Mouse (Mus musculus) thymus, adult 2 months (tissue): Measurements from ENCODE around the gene Eid2. TPM values are rescaled to one million over a fixed set of nuclear protein-coding genes. Genes with fewer than 3 reads are reported as not detected.
A peak's percentile ranks its signal among the peaks of the same experiment; 100 is the strongest.
"Not testable (repeated sequence)": the region's sequence is repeated elsewhere in the genome, so short reads cannot be mapped to it uniquely, and the experiment has no call there.

Source experiments
- DNase-seq: peaks from one replicate; pipeline ENCODE4 v3.0.0; 2021
- H3K27ac ChIP-seq: fragments of 200-500 bp; 2 replicates; pipeline ENCODE4 v1.5.1; 2012; ENCODE audit warnings: low read length, control low read depth; ENCODE audit not compliant: control insufficient read depth, insufficient read depth
- H3K27me3 ChIP-seq: fragments of 200-500 bp; 2 replicates; pipeline ENCODE4 v1.6.1; 2012; ENCODE audit warnings: mild to moderate bottlenecking, low read length, moderate library complexity, mixed read lengths; ENCODE audit not compliant: control insufficient read depth, insufficient read depth
- H3K36me3 ChIP-seq: fragments of 200-500 bp; 2 replicates; pipeline ENCODE4 v1.6.1; 2012; ENCODE audit warnings: mild to moderate bottlenecking, low read length, moderate library complexity; ENCODE audit not compliant: control insufficient read depth, insufficient read depth
- H3K4me1 ChIP-seq: fragments of 200-500 bp; replicated peaks from 2 replicates; pipeline ENCODE4 v1.6.1; 2012; ENCODE audit warnings: low read length; ENCODE audit not compliant: control insufficient read depth, insufficient read depth
- H3K4me3 ChIP-seq: fragments of 200-500 bp; 2 replicates; pipeline ENCODE4 v1.5.1; 2012; ENCODE audit warnings: mild to moderate bottlenecking, low read length, control low read depth, moderate library complexity; ENCODE audit not compliant: control insufficient read depth, insufficient read depth
- CTCF ChIP-seq: fragments of 200-500 bp; IDR thresholded peaks from 2 replicates; pipeline ENCODE4 v1.5.1; 2012; ENCODE audit warnings: mild to moderate bottlenecking, control low read depth, low read length, moderate library complexity, borderline replicate concordance; ENCODE audit not compliant: control insufficient read depth, poor library complexity, insufficient read depth; ENCODE audit errors: extremely low read depth
- POLR2A ChIP-seq: fragments of 200-500 bp; IDR thresholded peaks from 2 replicates; pipeline ENCODE4 v1.6.1; 2012; ENCODE audit warnings: mild to moderate bottlenecking, low read length, control low read depth, moderate library complexity; ENCODE audit not compliant: control insufficient read depth, poor library complexity, insufficient read depth; ENCODE audit errors: extremely low read depth
- WGBS: fragments of 180-500 bp; shearing (Covaris S2); methylation state at CpG from one replicate; pipeline ENCODE4 v1.1.7; 2018; 5-methylcytosine and 5-hydroxymethylcytosine counted together
- polyA plus RNA-seq: library from polyadenylated mRNA; depleted of rRNA; stranded (reverse); fragments of >200 nt; gene quantifications from 2 replicates; pipeline ENCODE4 v1.2.3, GENCODE M21; 2012; rRNA removed

Gene Eid2
- 4.6 and 5.8 TPM in 2 replicates for polyA plus RNA-seq

DNA sequence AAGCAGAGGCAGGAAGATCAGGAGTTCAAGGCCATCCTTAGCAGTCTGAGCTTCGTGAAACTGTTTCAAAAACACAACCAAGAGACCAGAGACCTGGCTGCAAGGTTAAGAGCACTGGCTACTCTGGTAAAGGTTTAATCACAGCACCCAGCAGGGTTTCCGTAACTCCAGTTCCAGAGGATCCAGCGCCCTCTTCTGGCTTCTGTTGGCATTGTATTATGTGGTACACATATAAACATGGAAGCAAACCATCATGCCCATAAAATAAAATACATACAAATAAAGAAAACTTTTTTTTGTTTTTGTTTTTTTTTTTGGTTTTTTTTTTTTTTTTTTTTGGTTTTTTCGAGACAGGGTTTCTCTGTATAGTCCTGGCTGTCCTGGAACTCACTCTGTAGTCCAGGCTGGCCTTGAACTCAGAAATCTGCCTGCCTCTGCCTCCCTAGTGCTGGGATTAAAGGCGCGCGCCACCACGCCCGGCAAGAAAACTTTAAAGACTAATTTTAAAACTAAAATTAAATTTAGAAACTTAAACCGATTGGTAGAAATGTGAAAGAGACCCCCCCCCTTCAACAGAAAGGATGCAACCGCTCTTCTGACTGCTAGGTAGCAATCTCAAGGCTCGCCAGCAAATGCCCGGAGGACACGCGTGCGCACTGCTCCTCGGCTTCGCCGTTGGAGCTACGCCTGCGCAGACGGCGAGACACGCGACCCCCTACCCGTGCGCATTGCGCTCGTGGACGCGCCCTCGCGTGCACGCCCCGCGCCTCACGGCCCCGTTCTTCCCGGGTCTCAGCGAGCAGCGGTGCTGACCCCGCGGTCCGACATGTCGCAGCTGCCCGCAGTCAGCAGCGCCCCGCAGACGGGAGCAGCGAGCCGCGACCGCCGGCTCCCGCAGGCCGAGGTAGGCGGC, at the start of gene Eid2:
Eid2 (plus strand) TSS at position 753 of the 913 bp plus-strand sequence.
- H3K4me1 ChIP-seq: peaks cover 4% of the 10 kb centered on the region; the same call in 1 of the 2 replicates
- peak; percentile 69 for DNase-seq
- no peak within 1 kb of the TSS for H3K27ac ChIP-seq
- peak within 1 kb of the TSS; percentile 46 for H3K4me3 ChIP-seq
- no peaks in the 10 kb centered on the region for H3K36me3 ChIP-seq
- TF ChIP-seq CTCF (no peak), POLR2A (no peak)
- 9% methylated on average over 57 of the region's 57 CpGs for WGBS
- no peaks in the 10 kb centered on the region for H3K27me3 ChIP-seq

DNA sequence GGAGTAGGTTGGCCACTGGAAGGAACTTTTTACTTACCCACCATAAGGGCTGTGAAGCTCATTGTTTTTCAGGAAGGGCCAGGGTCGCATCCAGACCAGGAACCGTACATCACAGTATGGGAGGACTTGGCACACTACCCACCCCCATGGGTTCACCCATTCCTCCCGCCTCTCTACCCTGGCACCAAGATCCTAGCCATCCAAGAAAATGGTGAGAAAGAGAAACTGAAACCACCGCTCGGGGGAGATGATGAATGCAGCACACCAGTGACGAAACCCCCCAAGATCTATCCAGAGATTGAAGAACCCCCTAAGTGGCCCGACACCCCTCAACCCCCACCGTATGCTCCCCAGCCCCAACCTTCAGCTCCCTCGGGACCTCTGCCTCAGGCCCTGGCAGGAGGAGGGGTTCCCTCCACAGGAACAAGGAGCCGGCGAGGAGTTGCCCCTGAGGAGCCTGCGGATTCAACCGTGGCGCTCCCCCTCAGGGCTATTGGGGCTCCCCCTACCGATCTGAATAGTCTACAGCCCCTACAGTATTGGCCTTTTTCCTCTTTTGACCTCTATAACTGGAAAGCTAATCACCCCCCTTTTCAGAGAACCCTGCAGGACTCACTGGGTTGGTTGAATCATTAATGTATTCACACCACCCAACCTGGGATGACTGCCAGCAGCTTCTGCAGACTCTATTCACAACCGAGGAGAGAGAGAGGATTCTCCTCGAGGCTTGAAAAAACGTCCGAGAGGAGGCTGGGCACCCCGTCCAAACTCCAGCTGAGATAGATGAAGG, 48.5 kb upstream of the Eid2 start:
- H3K36me3 ChIP-seq, H3K4me1 ChIP-seq, H3K27ac ChIP-seq, DNase-seq, H3K4me3 ChIP-seq, H3K27me3 ChIP-seq: not testable (repeated sequence)
- WGBS: 89% methylated on average over 20 of the region's 20 CpGs

DNA sequence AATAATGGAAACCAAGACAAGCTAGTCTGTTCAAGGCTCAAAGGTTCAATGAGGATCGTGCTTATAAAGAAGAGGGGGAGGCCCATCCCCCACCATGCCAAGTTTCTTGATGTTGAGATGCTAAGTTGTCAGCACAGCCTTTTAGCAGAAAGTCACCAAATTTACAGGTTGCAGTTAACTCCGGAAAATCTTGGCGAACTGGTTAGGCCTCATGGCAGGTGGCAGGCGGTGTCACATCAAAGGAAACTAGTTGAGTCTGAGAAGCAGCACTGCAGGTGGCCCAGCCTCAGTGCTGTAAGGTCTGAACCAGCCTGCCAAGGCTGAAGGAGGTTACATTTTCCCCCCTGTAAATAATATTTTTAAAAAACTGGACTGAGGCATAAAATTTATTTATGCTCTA, 40.8 kb upstream of the Eid2 start:
- peak overlapping the region; percentile 64; the same call in 1 of the 2 replicates for H3K27ac ChIP-seq
- 60% methylated on average over 4 of the region's 4 CpGs for WGBS
- not testable (repeated sequence) for H3K36me3 ChIP-seq, H3K27me3 ChIP-seq, H3K4me1 ChIP-seq, H3K4me3 ChIP-seq
- peak; percentile 47 for DNase-seq

DNA sequence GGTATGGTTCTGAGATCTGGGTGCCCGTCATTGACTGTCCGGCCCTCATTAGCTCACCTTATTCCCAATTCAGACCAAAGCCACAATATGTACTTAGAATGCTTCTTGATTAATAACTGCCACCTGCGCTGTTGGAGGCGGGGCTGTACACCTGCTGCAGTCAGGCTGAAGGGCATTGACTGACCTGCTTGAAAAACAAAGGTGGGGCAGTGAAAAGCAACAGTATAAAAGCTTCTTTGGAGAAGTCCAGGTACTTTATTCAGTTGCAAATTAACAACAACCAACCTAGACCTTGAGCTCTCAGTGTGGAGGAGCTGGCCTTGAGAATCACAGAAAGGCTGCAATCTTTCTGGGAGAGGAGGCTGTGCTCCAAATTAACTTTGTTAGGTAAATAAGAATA, 40.3 kb upstream of the Eid2 start:
- H3K27me3 ChIP-seq, H3K4me1 ChIP-seq, DNase-seq, H3K4me3 ChIP-seq, H3K36me3 ChIP-seq, H3K27ac ChIP-seq: not testable (repeated sequence)
- 95% methylated on average over 4 of the region's 4 CpGs for WGBS

- H3K4me3 ChIP-seq, DNase-seq, H3K27ac ChIP-seq, H3K36me3 ChIP-seq, H3K4me1 ChIP-seq, H3K27me3 ChIP-seq: not testable (repeated sequence)
- WGBS: 83% methylated on average over 2 of the region's 2 CpGs
These were observed 23.7 kb upstream of the Eid2 start for GRCm38 (mm10) chr7:28243943-28244342.

- TF ChIP-seq POLR2A (no peak), CTCF (no peak)
- DNase-seq: no peak
- no peaks in the 10 kb centered on the region for H3K36me3 ChIP-seq
- WGBS: 96% methylated on average over 3 of the region's 3 CpGs
- no peak overlapping the region for H3K4me3 ChIP-seq
- no peaks in the 10 kb centered on the region for H3K4me1 ChIP-seq
- H3K27ac ChIP-seq: no peak overlapping the region
- H3K27me3 ChIP-seq: no peaks in the 10 kb centered on the region
These were observed 18.7 kb upstream of the Eid2 start for GRCm38 (mm10) chr7:28248957-28249356.

GRCm38 (mm10) chr7:28251976-28252375, 15.7 kb upstream of the Eid2 start:
- H3K4me1 ChIP-seq: no peaks in the 10 kb centered on the region
- no peak for TF ChIP-seq POLR2A
- no peaks in the 10 kb centered on the region for H3K27me3 ChIP-seq
- H3K27ac ChIP-seq: no peak overlapping the region
- no peak for DNase-seq
- 94% methylated on average over 17 of the region's 17 CpGs for WGBS
- no peaks in the 10 kb centered on the region for H3K36me3 ChIP-seq
- H3K4me3 ChIP-seq: no peak overlapping the region
